Mouse (Mus musculus): ENCODE data around the gene S1pr2. TPM values are rescaled to one million over a fixed set of nuclear protein-coding genes. Genes with fewer than 3 reads are reported as not detected.

Gene S1pr2
- polyA plus RNA-seq, 2 experiments = 1.3 to 2.3 TPM

DNA sequence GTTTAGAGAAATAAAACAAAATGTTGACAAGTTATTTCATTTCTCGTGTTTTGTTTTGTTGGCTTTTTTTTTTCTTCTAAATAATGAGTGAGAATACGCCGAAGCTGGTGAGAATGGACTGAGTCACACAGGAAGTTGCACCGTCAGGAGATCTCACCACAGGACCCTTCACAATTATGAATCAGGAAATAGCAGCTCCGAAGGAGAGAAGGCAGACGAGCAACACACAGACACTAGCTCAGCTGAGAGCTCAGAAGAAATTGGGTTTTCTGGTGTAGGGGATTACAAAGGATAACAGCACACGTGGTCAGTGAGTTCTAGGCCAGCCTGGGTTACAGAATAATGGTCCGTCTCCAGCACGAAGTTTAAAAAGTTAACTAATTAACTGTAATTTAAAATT, 15.0 kb downstream of the S1pr2 start:
- no peak overlapping the region for H3K9ac ChIP-seq (replicated peaks)
- H3K4me2 ChIP-seq (ENCODE audit: low read depth) = no peak overlapping the region
- H3K27me3 ChIP-seq (ENCODE audit: control insufficient read depth, insufficient read depth, low read length) = no peaks in the 10 kb centered on the region
- no peaks in the 10 kb centered on the region for H3K9me3 ChIP-seq (ENCODE audit: control insufficient read depth, low read length)
- TF ChIP-seq EP300 (IDR thresholded peaks at IDR 0.05; ENCODE audit: low read depth) (no peak), CTCF (IDR thresholded peaks at IDR 0.05; ENCODE audit: low read depth) (no peak)
- H3K36me3 ChIP-seq (replicated peaks; ENCODE audit: control insufficient read depth, insufficient read depth, low read depth) = no peaks in the 10 kb centered on the region
- WGBS (ENCODE audit: insufficient replicate concordance) = 30% methylated on average over 9 of the region's 9 CpGs
- H3K27ac ChIP-seq = no peak overlapping the region
- peaks cover 3 to 13% of the 10 kb centered on the region in 2 experiments for H3K4me1 ChIP-seq (replicated peaks; ENCODE audit: control insufficient read depth in 2 of 2, insufficient read depth in 2 of 2, low read length in 1 of 2)
- no peak for DNase-seq (ENCODE audit: low read depth in 3 of 3, low spot score in 3 of 3)
- no peak overlapping the region for H3K4me3 ChIP-seq (ENCODE audit: insufficient read depth in 1 of 2, low read depth in 2 of 2, low read length in 2 of 2)
- ATAC-seq (ENCODE audit: insufficient read depth) = no peak

DNA sequence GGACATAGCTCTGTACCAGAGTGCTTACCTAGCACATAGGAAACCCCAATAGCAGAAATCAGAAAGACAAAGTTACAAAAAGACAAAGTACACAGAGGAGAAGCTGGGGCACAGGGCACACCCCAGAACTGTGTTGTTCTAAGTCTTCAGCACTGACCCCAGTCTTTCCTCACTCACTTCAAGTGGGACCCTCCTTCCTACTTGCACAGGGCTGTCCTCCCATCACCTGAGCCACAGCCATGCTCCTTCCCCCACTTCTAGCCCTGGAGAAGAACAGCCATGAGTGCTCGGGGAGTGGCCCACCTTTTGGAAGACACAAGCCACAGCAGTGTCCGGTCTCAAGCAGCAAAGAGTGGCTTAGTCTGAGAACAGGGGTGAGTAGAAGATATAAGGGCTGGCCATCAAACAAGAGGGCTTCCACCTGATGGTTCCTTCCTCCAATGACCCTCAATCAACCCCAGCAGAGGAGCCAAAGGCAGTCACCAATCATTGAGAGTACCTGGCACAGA, 17.1 kb downstream of the S1pr2 start, which contains the start of gene Dnmt1:
TSS of gene Dnmt1 (minus strand) at position 459 of the 509 bp plus-strand sequence.
- Histone ChIP-seq H3K4me2 (ENCODE audit: low read depth) (no peak within 1 kb of the TSS), H3K27ac (no peak within 1 kb of the TSS), H3K36me3 (replicated peaks; ENCODE audit: control insufficient read depth, insufficient read depth, low read depth) (no peaks in the 10 kb centered on the region), H3K9me3 (ENCODE audit: control insufficient read depth, low read length) (no peaks in the 10 kb centered on the region), H3K9ac (replicated peaks) (no peak within 1 kb of the TSS), H3K4me1 (replicated peaks; ENCODE audit: control insufficient read depth in 2 of 2, insufficient read depth in 2 of 2, low read length in 1 of 2) (no peaks in the 10 kb centered on the region), H3K4me3 (ENCODE audit: insufficient read depth in 1 of 2, low read depth in 2 of 2, low read length in 2 of 2) (no peak within 1 kb of the TSS), H3K27me3 (ENCODE audit: control insufficient read depth, insufficient read depth, low read length) (no peaks in the 10 kb centered on the region)
- ATAC-seq (ENCODE audit: insufficient read depth) (no peak), DNase-seq (ENCODE audit: low read depth in 3 of 3, low spot score in 3 of 3) (no peak)
- TF ChIP-seq CTCF (IDR thresholded peaks at IDR 0.05; ENCODE audit: low read depth) = no peak
- no peak for TF ChIP-seq EP300 (IDR thresholded peaks at IDR 0.05; ENCODE audit: low read depth)
- WGBS (ENCODE audit: insufficient replicate concordance) = 65% methylated on average over 2 of the region's 2 CpGs

GRCm38 (mm10) chr9:20956989-20957388, 19.6 kb downstream of the S1pr2 start:
- no peak overlapping the region for H3K9ac ChIP-seq (replicated peaks)
- DNase-seq (ENCODE audit: low read depth in 3 of 3, low spot score in 3 of 3) (no peak), ATAC-seq (ENCODE audit: insufficient read depth) (no peak)
- no peaks in the 10 kb centered on the region for H3K36me3 ChIP-seq (replicated peaks; ENCODE audit: control insufficient read depth, insufficient read depth, low read depth)
- H3K27ac ChIP-seq = no peak overlapping the region
- TF ChIP-seq EP300 (IDR thresholded peaks at IDR 0.05; ENCODE audit: low read depth) (no peak), CTCF (IDR thresholded peaks at IDR 0.05; ENCODE audit: low read depth) (no peak)
- no peaks in the 10 kb centered on the region for H3K9me3 ChIP-seq (ENCODE audit: control insufficient read depth, low read length)
- no peak overlapping the region for H3K4me3 ChIP-seq (ENCODE audit: insufficient read depth in 1 of 2, low read depth in 2 of 2, low read length in 2 of 2)
- WGBS (ENCODE audit: insufficient replicate concordance) = 65% methylated on average over 3 of the region's 3 CpGs
- peaks cover 0 to 5% of the 10 kb centered on the region in 2 experiments; a peak in 3 of 4 replicates for H3K4me1 ChIP-seq (replicated peaks; ENCODE audit: control insufficient read depth in 2 of 2, insufficient read depth in 2 of 2, low read length in 1 of 2)
- H3K27me3 ChIP-seq (ENCODE audit: control insufficient read depth, insufficient read depth, low read length) = no peaks in the 10 kb centered on the region
- no peak overlapping the region for H3K4me2 ChIP-seq (ENCODE audit: low read depth)

DNA sequence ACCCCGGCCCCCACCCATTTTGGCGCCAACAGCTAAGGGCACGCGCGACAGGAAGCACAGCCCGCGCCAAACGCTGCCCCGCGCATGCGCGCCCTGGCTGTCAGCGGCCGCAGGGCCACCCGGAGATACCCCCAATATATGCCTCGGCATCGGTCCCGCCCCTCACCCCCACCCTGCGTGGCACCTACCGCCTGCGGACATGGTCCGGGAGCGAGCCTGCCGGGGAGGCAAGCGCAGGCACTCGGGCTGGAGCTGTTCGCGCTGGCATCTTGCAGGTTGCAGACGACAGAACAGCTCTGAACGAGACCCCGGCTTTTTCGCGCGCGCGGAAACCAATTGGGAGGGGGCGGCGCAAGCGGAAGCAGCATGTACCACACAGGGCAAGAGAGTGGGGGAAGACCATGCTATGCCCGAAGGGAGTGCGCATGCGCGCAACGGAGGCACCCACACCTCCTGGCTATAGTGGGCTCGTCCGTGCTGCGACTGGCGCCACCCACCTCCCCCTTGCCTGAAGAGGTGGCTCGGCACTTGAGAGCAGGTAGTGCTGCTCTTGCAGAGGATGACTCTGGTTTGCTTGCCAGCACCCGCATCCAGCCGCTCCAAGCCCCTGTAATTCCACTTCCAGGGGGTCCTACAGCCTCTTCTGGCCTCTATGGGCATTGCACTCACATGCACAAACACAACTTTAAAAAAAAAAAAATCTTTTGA, 23.9 kb downstream of the S1pr2 start:
- WGBS (ENCODE audit: insufficient replicate concordance) = under 1% methylated on average over 51 of the region's 51 CpGs
- H3K27ac ChIP-seq = peak overlapping the region; percentile 26
- peaks cover 4% of the 10 kb centered on the region for H3K36me3 ChIP-seq (replicated peaks; ENCODE audit: control insufficient read depth, insufficient read depth, low read depth)
- peaks cover 12 to 26% of the 10 kb centered on the region in 2 experiments; a peak in 3 of 4 replicates for H3K4me1 ChIP-seq (replicated peaks; ENCODE audit: control insufficient read depth in 2 of 2, insufficient read depth in 2 of 2, low read length in 1 of 2)
- H3K9me3 ChIP-seq (ENCODE audit: control insufficient read depth, low read length) = no peaks in the 10 kb centered on the region
- H3K4me2 ChIP-seq (ENCODE audit: low read depth) = peak overlapping the region; percentile 89
- ATAC-seq (ENCODE audit: insufficient read depth) (peak; percentile 94), DNase-seq (ENCODE audit: low read depth in 3 of 3, low spot score in 3 of 3) (peak; percentile 90 to 93 (median 91))
- H3K4me3 ChIP-seq (ENCODE audit: insufficient read depth in 1 of 2, low read depth in 2 of 2, low read length in 2 of 2) = peak overlapping the region; percentile 86 to 91
- TF ChIP-seq CTCF (IDR thresholded peaks at IDR 0.05; ENCODE audit: low read depth) = peak; percentile 52; the same call in 1 of the 2 replicates
- TF ChIP-seq EP300 (IDR thresholded peaks at IDR 0.05; ENCODE audit: low read depth) = no peak
- H3K27me3 ChIP-seq (ENCODE audit: control insufficient read depth, insufficient read depth, low read length) = no peaks in the 10 kb centered on the region
- peak overlapping the region; percentile 95 for H3K9ac ChIP-seq (replicated peaks)

- Histone ChIP-seq H3K27ac (peak overlapping the region; percentile 26), H3K4me1 (replicated peaks; ENCODE audit: control insufficient read depth in 2 of 2, insufficient read depth in 2 of 2, low read length in 1 of 2) (peaks cover 12 to 30% of the 10 kb centered on the region in 2 experiments; a peak in 3 of 4 replicates), H3K9me3 (ENCODE audit: control insufficient read depth, low read length) (no peaks in the 10 kb centered on the region), H3K4me2 (ENCODE audit: low read depth) (peak overlapping the region; percentile 89), H3K4me3 (ENCODE audit: insufficient read depth in 1 of 2, low read depth in 2 of 2, low read length in 2 of 2) (peak overlapping the region; percentile 86 to 91), H3K9ac (replicated peaks) (peak overlapping the region; percentile 95), H3K27me3 (ENCODE audit: control insufficient read depth, insufficient read depth, low read length) (no peaks in the 10 kb centered on the region), H3K36me3 (replicated peaks; ENCODE audit: control insufficient read depth, insufficient read depth, low read depth) (peaks cover 4% of the 10 kb centered on the region)
- ATAC-seq (ENCODE audit: insufficient read depth) = peak; percentile 38
- TF ChIP-seq CTCF (IDR thresholded peaks at IDR 0.05; ENCODE audit: low read depth) = no peak
- TF ChIP-seq EP300 (IDR thresholded peaks at IDR 0.05; ENCODE audit: low read depth) = no peak
- DNase-seq (ENCODE audit: low read depth in 3 of 3, low spot score in 3 of 3) = no peak
- under 1% methylated on average over 17 of the region's 17 CpGs for WGBS (ENCODE audit: insufficient replicate concordance)
These were observed 24.5 kb downstream of the S1pr2 start for GRCm38 (mm10) chr9:20951966-20952519.

All from liver, embryonic 14.5 days (tissue).